Mouse (Mus musculus) kidney, postnatal 4 days (tissue): ENCODE data around the gene Bcat2.

Experiments used
- DNase-seq, 2 experiments: peaks; one replicate each; pipeline ENCODE4 v3.0.0; 2021; ENCODE audit warnings: mixed read lengths in 2 of 2

The Bcat2 gene

DNA sequence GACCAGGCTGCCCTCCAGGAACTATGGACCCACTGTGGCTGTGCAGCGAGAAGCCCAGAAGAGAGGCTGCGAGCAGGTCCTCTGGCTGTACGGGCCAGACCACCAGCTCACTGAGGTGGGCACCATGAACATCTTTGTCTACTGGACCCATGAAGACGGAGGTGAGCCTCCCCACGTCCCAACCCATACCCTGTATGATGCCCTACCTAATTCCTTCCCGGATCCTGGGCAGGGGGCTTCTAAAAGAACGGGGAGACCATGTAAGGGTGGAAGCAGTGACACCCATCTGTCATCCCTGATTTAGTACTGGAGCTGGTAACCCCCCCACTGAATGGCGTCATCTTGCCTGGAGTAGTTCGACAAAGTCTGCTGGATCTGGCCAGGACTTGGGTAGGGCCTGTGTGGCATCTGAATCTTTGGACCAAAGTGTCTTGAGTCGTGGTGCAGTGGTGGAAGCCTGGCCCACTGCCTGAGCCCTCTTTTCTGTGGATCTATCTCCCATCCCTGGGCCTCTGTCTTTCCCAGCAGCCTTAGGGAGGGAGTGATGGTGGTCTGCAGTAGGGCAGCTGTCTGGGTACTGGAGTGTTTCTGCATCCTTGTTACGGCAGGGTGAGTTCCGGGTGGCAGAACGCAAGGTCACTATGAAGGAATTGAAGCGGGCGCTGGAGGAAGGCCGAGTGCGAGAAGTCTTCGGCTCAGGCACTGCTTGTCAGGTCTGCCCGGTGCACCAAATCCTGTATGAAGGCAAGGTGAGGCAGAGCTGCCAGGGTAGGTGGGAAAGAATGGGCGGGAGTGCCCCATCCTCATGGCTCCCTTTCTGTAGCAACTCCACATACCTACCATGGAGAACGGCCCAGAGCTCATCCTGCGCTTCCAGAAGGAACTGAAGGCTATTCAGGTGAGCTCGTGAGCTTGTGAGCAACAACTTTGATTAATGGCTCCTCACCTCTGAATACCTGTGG is 18.0 kb downstream of the Bcat2 start:
- DNase-seq, result no peak

DNA sequence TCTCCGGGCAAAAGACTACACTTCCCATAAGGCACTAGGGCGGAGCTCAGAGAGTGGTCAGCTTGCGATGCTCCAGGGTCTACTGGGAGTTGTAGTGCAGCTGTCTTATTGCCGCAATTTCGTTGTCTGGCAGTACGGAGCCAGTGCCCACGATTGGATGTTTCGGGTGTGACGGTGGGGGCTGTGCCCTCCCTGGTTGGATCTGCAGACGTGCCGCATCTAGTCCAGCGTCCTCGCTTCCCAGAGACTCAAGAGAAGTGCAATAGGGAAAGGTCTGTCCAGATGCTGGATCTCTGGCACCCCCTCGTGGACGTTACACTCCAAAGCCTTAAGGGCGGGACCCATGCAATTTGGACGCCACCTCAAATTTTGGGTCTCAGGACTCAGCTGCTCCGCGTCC is 19.2 kb downstream of the Bcat2 start:
- peak; percentile 95 to 96 for DNase-seq

DNA sequence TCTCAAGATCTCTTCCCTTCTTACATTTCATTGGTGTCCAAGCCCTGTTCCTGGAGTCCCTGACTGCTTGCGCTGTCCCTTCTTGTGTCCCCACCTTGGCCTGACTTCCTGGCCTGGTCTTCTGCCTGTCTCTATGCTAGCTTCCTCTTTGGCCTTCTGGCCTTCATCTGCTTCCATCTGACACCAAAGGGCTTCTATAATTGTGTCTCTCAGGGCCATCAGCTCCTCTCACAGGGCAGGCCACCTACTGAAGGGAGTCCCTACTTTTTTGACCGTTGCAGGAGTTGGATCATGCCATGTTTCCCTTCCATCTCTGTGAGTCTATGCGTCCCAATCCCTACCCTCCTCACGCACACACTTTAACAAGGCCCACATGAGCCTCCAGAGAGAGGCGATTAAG is 19.9 kb downstream of the Bcat2 start:
- DNase-seq, result no peak

DNA sequence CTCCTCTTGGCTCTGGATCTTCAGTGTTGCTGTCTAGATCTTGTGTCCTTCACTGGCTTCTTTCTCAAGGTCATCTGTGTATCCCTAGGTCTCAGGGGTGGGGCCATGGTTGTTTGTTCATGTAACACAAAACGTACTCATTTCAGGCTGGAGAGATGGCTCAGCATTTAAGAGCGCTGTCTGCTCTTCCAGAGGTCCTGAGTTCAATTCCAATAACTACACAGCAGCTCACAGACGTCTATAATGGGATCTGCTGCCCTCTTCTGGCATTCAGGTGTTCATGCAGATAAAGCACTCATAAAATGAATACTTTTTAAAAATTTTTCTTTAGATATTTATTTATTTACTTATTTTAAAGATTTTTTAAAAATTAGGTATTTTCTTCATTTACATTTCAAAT is 20.9 kb downstream of the Bcat2 start:
- DNase-seq, result no peak

DNA sequence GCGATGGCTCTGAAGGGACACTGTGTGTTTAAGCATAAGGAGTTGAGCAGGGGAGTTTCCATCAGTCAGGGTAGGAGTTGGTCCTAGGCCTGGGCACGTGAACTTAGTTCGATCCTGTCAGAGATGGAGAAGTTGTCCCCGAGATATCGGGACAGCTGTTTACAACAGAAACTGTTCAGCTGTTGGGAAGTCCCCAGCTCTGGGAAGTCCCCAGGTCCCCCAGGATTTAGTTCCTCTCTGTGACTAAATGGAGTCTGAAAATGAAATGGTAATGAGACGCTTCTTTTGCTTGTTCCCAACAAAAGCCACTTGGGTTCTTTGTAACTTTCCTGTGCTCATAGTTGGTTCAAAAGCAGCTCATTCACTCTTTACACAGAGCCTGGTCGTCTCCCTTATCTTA is 21.9 kb downstream of the Bcat2 start:
- DNase-seq, result no peak

DNA sequence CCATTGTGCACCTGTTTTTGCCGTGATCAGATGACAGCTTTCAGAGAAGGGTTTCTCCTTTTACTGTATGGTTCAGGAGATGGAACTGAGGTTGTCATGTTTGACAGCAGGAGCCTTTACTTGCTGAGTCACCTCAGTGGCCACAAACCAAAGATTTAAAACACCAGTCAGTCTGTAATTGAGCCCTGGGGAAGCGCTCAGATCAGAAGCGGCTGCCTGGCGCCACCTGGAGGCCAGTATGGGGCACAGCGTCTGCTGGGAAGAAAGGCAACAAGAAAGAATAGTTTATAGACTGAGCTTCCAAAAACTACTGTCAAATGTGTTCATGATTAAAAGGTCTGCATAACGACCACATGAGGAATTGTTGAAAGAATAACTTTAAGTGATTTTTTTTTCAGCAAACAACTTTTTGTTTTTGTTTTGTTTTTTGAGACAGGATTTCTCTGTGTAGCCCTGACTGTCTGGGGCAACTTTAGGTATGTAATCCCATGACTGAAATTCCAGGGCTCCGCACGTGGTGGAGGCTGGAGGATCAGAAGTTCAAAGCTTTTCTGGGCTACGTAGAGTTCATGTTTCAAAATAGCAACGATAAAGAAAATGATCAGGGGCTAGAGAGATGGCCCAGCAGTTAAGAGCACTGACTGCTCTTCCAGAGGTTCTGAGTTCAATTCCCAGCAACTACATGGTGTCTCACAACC is 23.3 kb downstream of the Bcat2 start:
- DNase-seq, result peak; percentile 82 to 84

DNA sequence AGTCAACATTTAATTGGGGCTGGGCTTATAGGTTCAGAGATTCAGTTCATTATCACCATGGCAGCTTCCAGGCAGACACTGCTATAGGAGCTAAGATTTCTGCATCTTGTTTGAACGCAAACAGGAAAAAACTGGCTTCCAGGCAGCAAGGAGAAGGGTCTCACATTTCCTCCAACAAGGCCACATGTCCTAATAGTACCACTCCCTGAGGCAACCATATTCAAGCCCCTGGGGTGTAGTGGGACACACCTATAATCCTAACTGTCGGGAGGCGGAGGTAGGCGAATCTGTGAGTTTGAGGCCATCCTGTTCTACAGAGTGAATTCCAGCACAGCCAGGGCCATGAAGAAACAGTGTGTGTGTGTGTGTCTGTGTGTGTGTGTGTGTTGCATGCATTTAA is 25.2 kb downstream of the Bcat2 start:
- DNase-seq, result no peak

DNA sequence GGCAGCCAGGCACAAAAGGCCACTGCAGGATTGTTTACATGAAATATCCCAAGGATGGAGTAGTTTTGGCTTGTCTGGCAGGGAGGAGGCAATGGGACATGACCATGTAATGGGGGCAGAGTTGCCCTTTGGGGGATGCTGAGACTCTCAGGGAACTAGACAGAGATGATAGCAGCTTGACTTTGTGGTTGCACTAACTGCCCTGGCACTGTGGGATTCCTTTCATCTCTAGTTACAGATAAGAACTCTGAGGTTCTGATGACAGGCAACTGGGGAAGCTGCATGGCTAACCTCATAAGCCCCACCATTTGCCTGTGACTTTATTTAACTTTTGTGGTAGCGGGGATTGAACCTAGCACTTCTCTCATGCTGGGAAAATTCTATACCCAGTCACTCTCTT is 26.2 kb downstream of the Bcat2 start:
- no peak for DNase-seq

DNA sequence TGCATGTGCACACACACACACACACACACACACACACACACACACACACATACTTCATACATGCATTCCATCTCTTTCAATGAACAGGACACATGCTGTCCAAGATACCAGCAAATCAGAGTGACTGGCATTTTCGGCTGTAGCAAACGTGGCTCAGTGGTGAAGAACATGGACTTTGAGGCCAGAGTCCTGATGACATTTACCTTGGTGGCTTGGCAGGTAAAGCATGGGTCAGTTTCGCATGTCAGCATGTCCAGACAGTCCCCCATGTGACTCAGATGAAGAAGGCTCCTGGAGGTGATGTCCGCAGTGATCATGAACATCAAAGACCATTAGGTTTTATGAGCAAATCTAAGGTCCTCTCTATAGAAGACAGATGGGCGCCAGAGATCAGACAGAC is 27.1 kb downstream of the Bcat2 start:
- no peak for DNase-seq

DNA sequence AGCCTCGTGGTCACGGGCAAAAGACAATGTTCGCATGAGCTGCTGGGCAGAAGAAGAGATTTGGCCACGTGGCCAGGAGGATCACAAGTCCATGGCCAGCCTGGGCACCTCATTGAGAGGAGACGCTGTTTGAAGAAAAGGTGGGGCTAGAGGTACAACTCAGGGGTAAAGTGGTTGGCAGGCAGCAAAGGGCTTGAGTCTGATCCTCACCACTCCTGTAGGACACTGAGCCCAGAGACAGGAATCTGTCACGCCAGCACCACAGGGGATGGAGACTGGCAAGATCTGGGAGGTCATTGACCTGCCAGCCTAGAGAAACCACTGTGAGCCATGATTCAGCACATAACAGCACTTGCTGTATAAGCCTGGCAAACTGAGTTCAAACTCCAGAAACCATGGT is 27.6 kb downstream of the Bcat2 start:
- no peak for DNase-seq

DNA sequence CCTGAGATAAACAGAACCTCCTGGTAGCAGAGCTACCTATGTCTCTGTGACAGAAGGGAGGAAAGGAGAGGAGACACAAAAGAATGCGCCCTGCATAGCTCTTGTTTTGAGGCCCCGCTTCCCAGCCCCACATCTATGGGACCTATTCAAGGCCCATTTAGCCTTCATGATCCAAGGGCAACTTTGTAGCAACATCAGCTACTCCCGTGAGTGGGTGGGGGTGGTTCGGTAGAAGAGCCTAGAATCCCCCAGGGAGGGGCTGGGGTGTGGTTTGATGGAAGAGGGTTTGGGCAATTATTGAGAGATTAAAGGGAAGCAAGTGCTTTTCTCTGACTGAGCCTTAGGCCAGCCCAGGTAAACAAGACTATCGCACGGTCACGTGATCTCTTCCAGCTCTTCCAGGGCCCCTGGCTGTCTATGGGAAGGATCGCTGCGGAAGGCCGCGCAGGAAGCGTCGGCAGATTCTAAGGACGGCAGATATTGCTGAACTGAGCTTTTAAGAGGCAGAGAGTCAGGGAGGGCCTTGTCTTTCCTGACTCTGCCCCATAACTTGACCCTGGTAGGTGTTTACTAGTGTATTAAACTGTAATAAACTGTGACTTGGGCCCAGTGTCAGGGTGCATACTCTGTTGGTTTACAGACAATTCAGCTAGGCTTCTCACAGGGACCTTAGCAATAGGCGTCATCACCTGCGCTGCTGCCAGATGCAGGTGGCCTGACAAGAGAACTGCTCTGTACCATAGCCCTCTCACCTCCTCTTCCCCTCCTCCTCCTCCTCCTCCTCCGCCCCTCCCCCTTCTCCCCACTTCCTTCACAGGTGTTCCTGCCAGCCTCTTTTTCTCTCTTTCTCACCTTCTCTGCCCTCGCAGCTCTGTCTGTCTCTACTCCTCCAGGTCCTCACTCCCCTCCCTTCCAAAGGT is 29.3 kb downstream of the Bcat2 start:
- DNase-seq, result no peak

DNA sequence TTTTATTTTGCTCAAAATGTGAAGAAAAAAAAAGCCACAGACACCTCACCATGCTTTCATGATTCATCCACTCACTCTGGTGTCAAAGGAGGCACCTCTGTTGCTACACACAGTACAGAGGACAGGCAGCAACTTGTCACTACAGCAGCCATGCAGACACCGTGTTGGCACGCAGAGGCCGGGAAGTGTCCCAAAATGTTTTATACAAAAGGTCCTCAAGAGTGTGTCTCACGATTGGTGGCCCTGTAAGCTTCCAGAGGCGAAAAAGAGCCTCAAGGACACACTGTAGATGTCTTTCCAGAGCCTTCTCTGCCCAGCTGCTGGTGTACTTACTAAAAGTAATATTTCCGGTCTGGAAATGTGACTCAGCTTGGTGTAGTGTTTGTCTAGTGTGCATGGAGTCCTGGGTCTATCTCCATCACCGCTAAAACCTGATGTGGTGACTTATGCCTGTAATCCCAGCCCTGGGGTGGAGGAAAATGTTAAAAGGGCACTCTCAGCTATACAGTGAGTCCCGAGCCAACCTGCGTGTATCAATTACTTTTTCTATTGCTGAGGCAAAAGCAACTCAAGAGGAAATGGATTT is 35.8 kb downstream of the Bcat2 start:
- DNase-seq, result no peak

DNA sequence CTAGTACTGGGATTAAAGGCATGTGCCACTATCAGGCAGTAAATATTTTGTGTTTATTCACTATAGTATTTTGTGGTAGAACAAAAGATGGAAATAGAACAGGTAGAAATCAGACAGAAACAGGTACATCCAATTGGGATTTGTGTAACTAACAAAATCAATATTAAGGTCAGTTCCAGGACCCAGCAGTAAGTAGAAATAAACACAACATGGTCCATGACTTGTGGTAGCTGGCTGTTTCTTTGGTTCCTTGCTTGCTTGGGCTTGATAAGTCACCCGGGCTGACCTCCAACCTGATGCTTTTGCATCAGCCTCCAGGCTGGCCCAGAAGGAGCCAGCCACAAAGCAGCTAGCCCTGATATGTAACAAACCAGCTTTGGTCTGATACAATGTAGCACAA is 39.6 kb downstream of the Bcat2 start:
- no peak for DNase-seq

DNA sequence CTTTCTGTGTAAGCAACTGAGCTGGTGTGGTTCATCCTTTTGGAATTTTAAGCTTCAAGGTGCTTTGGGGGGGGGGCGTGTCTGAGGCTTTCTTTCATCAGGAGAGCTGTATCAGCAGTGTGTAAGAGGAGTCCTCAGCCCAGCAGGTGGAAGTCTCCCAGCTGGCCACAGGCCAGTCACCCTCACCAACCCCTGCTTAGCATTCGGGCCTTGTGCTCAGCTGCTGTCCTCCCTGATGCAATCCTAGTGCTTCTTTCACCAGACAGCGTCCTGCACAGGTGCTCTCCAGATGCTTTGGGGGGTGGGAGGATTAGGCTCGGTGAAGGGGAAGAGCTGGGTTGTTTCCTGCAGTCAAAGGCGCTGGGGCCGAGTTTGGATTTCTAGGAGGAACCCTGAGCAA is 46.3 kb downstream of the Bcat2 start:
- DNase-seq, result peak in 1 of 2 experiments; percentile 41

DNA sequence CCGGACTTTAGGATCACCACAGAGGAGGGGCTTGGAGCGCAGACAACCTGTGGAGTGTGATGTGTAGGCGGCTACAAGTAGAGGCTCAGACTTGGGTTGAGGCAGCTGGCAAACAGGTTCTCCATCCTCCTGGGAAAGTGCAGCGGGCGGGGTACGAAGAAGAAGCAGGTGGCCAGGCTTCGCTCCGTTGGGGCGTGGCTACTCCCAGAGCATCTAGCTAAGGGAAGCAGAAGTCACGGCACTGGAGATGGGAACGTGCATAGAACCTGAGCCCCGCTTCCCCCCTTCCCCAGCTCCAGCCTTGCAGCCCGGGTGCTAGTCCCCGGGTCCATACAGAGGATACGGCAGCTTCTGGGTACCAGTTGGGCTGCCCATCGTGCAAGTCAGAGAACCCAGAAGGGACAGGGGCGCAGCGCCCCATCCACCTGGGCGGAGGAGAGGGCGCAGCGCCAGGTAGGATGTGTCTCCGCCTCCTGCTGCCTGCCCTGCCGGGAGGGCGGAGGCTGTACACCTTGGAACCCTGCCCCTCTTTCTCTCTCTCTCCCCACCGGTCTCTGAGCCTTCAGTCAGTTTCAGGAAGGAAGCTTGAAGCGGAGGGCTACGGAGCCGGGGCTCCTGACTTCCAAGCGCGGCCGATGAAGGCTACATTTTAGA is 47.2 kb downstream of the Bcat2 start, which contains the start of gene Fut1:
Gene Fut1 (plus strand): TSS at position 248 of the 654 bp plus-strand sequence.
- DNase-seq, result peak; percentile 34 to 54

DNA sequence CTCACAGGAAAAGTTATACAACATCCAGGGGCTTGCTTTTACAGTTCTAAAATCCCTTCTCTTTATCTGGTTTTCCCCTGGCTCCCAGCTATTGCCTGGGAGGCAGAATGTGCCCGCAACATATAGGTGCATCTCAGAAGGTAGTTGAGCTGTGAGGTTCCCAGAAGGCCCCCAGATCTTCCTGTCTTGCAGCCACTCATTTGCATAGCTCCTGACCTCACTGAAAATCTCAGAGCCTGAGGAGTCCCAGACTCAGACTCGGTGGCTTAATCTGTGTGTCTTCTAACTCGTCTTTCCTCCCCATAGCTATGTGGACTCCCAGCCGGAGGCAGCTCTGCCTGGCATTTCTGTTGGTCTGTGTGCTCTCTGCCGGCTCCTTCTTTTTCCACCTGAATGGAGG is 48.4 kb downstream of the Bcat2 start:
- DNase-seq, result no peak

DNA sequence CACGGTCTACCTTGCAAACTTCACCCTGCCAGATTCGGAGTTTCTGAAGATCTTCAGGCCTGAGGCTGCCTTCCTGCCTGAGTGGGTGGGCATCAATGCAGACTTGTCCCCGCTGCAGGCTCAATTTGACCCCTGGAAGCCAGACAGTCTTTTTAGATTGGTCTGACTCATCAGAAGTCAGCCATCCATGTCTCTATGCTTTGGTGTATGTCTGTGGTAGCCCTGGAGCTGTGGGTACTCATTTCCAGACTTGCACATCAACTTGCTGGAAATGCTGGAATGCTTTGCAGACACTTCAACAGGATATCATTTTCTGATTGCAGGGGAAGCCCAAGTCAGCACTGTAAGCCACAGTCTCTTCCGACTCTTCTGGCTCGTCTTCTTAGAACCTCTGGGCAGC is 49.6 kb downstream of the Bcat2 start:
- no peak for DNase-seq

DNA sequence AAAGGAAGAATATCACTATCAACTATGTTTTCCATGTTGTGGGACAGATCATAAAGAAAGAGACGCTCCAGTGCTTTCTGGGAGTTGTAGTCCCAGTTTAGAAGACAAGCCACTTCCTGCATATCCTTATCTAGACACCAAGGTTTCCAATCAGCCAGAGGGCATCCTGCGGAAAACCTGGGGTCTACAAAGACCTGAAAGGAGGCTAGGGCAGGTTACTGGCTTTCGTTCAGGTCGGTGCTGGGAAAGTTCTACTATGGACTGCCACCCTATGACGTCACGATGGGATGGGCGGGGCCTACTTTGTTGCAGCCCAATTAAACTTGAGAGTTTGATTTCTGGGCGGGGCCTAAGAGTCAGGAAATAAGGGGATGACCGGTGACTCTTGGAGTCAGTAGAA is 51.5 kb downstream of the Bcat2 start, which contains the start of gene Izumo1:
Gene Izumo1 (plus strand): TSS at position 369 of the 400 bp plus-strand sequence.
- peak; percentile 72 to 79 for DNase-seq

DNA sequence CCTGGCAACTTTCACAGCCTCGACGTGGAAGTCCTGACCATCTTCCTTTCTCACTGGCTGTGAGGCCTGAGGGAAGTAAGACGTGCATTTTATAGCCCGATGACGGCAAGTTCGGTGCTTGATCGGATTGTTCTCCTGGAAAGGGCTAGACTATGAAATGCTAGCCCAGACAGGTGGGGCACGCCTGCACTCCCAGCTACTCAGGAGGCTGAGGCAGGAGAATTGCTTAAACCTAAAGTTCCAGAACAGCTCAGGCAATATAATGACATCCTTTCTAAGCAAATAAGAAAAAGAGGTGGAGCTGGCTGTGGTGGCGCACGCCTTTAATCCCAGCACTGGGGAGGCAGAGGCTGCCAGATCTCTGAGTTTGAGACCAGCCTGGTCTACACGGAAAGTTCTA is 53.6 kb downstream of the Bcat2 start:
- no peak for DNase-seq

DNA sequence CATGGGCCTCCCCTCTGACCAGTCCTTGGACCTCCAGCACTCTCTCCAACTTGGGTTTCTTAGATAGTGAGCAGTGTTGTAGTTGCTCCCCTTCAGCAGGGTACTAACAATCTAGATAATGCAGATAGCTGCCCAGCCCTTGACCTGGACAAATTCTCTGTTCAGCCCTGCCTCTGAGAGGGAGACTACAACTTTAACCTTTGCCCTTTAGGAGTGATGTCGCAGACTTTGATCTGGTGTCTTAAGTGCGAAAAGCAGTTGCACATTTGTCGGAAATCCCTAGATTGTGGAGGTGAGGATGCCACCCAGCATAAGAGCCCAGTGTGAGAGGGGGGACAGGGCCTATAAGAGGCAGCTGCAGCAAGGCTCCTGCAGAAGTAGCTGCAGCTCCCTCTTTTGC is 54.8 kb downstream of the Bcat2 start:
- DNase-seq, result no peak

DNA sequence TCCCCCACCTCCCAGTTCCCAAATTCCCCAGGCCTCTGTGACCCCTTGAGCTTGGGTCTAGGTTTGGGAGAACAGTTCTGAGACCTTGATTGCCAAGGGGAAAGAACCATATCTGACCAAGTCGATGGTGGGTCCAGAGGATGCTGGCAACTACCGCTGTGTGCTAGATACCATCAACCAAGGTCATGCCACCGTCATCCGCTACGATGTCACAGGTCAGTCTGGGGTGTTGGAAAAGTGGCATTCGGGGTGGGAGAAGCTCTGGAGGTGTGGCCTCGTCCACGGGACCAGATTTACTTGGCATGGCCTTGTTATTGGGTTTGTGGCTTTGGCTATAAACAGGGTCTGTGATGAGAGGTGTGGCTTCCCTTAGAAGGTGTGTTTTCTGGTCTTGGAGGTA is 55.5 kb downstream of the Bcat2 start:
- DNase-seq, result no peak

DNA sequence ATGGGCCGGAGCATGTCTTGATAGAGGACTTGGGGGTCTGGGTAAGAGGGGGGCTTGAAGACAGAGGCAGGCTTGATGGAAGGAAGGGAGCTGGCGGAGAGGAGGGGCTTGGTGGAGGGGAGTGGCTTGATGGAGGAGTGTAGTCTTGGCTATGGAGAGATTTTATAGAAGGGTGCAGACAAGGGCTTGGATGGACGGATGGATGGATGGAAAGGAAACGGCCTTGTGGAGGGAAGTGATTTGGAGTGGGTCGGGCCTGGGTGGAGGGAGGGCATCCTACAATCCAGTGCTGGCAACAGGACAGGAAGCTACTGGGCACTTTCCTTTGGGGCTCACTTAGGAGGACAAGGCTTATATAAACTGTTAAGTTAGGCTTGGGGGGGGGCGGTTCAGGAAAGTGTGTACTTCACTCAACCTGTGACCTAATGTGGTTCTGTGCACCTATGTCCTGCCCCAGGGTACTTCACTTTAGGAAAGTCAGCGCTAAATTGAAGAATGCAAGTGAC is 56.7 kb downstream of the Bcat2 start:
- no peak for DNase-seq
